ENCODE assay signal across 23 mouse cellular contexts in the genomic region with DNA sequence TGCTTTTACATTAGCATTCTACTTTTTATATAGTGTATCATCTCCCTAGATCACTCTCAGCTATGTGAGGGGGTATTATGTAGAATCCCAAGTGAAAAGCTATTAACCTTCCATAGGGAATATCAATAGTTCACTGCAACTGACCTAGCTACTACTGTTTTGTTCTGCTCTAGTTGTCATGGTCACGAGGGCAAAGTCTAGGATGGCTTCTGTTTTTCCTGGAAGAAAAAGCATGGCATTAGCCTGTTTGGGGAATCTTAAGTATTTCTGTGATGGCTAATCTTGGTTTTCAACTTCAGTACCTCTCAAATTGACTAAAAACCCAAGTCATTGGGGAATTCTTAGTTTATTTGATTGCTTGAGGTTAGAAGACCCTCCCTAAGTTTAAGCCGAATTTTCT. TPM values are rescaled to one million over a fixed set of nuclear protein-coding genes. Genes with fewer than 3 reads are reported as not detected.
"Had no signal": no experiment of that assay in that cellular context is flagged by ENCODE, and none has a peak within 500 bp of the region (broad histone marks: within the 10 kb centered on the region; RNA-seq: fewer than 3 reads in every experiment).

No protein-coding gene starts in this region.

- H3K9ac ChIP-seq: lung, embryonic 14.5 days; midbrain, embryonic 12.5 days; neural tube, embryonic 13.5 days; neural tube, embryonic 15.5 days had no signal

- H3K27me3 ChIP-seq: midbrain, embryonic 12.5 days; neural tube, embryonic 13.5 days; neural tube, embryonic 15.5 days had no signal

- H3K27ac ChIP-seq: midbrain, embryonic 10.5 days; midbrain, embryonic 12.5 days; neural tube, embryonic 13.5 days; neural tube, embryonic 15.5 days had no signal

- DNase-seq: lung, adult 18-20 months; lung, embryonic 14.5 days; lung, postnatal 10 days; lung, postnatal 4 days; midbrain, embryonic 14.5 days; retina, postnatal 1 day; right cerebral cortex, adult 18-20 months; right cerebral cortex, postnatal 25 days; right cerebral cortex, postnatal 4 days; spleen, adult 18-20 months; thymus, adult 18-20 months; thymus, postnatal 14 days; thymus, postnatal 36 days had no signal

- H3K4me1 ChIP-seq: midbrain, embryonic 10.5 days; midbrain, embryonic 12.5 days; neural tube, embryonic 13.5 days; neural tube, embryonic 15.5 days had no signal

- ATAC-seq: midbrain, embryonic 16.5 days had no signal

- H3K4me2 ChIP-seq: lung, embryonic 14.5 days; midbrain, embryonic 12.5 days; neural tube, embryonic 13.5 days; neural tube, embryonic 15.5 days had no signal

- H3K4me3 ChIP-seq: midbrain, embryonic 10.5 days; midbrain, embryonic 12.5 days; myocyte; neural tube, embryonic 13.5 days; neural tube, embryonic 15.5 days had no signal

RNA-seq across cellular contexts. Expression of gene Gm21994, which starts 12.2 kb away (rescaled TPM):
- polyA plus RNA-seq: small intestine, adult 2 months had no signal

RNA-seq across cellular contexts. Expression of gene Gm14124, which starts 14.1 kb away (rescaled TPM):
- polyA plus RNA-seq: lung, embryonic 14.5 days; midbrain, embryonic 10.5 days; midbrain, embryonic 12.5 days; midbrain, embryonic 14.5 days; midbrain, embryonic 16.5 days; neural tube, embryonic 11.5 days; neural tube, embryonic 13.5 days; small intestine, adult 2 months; stomach, embryonic 14.5 days; thymus, postnatal 0 days had no signal
